Mouse (Mus musculus) embryonic fibroblast, embryonic 13.5 days (primary cell): ENCODE results near the gene Tspan11.

ENCODE experiments used
- CTCF ChIP-seq: IDR thresholded peaks from 2 replicates; pipeline ENCODE4 v1.5.1; 2011; ENCODE audit warnings: mild to moderate bottlenecking, control low read depth, low read length, moderate library complexity, borderline replicate concordance; ENCODE audit not compliant: insufficient read depth
- POLR2A ChIP-seq: IDR thresholded peaks from 2 replicates; pipeline ENCODE4 v1.6.1; 2011; ENCODE audit warnings: low read depth, mild to moderate bottlenecking, control low read depth, low read length, moderate library complexity

DNA sequence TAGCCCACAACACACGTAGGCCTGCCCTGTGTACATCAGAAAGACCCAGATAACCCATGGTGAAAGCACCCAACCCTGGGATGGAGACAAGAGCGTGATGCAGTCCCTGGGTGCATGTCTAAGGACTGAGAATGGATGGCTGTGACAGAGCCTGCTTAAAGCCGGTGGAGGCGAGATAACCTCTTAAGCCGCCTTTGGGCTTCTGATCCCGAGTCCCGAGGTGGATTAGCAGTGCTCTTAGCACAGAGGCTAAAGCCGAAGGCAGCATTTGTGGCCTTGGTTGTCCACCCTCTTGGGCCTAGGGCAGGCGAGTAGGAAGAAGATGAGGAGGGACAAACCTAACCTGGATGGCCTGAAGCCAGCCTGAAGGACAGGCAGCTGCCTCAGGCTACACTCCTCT, 61.3 kb downstream of the Tspan11 start:
- no peak for TF ChIP-seq CTCF
- no peak for TF ChIP-seq POLR2A
